Mouse (Mus musculus) embryo, embryonic 10 days (tissue): Measurements from ENCODE around the gene Pdk2.

Experiments
- DNase-seq: peaks from one replicate; pipeline ENCODE4 v3.0.0-alpha.2; 2015; ENCODE audit warnings: low spot score

Pdk2 gene

GRCm38 (mm10) chr11:95070140-95071107 lies 29.3 kb upstream of the Pdk2 start:
- peak; percentile 20 for DNase-seq

- no peak for DNase-seq
Measured at GRCm38 (mm10) chr11:95069226-95069957, 28.2 kb upstream of the Pdk2 start.

GRCm38 (mm10) chr11:95056768-95057501 lies 15.8 kb upstream of the Pdk2 start:
- DNase-seq, result peak; percentile 33

GRCm38 (mm10) chr11:95053062-95053461 lies 11.9 kb upstream of the Pdk2 start:
- no peak for DNase-seq

GRCm38 (mm10) chr11:95046980-95047680 lies 6.0 kb upstream of the Pdk2 start:
- DNase-seq, result peak; percentile 73

GRCm38 (mm10) chr11:95044185-95044870 lies 3.2 kb upstream of the Pdk2 start:
- no peak for DNase-seq

GRCm38 (mm10) chr11:95043608-95044007 lies 2.5 kb upstream of the Pdk2 start:
- DNase-seq, result no peak

GRCm38 (mm10) chr11:95043060-95043459 lies 1.9 kb upstream of the Pdk2 start:
- no peak for DNase-seq

- peak; percentile 91 for DNase-seq
Measured at GRCm38 (mm10) chr11:95042096-95042495, 942 bp upstream of the Pdk2 start.

GRCm38 (mm10) chr11:95040491-95041138 lies 539 bp downstream of the Pdk2 start:
- DNase-seq, result peak; percentile 21

- no peak for DNase-seq
Measured at GRCm38 (mm10) chr11:95039766-95040165, 1.4 kb downstream of the Pdk2 start.

- DNase-seq, result no peak
Measured at GRCm38 (mm10) chr11:95038818-95039655, 2.1 kb downstream of the Pdk2 start.

GRCm38 (mm10) chr11:95038156-95038817 lies 2.9 kb downstream of the Pdk2 start:
- no peak for DNase-seq

GRCm38 (mm10) chr11:95037306-95037705 lies 3.8 kb downstream of the Pdk2 start:
- no peak for DNase-seq

GRCm38 (mm10) chr11:95036521-95036920 lies 4.6 kb downstream of the Pdk2 start:
- no peak for DNase-seq

GRCm38 (mm10) chr11:95034902-95035301 lies 6.3 kb downstream of the Pdk2 start:
- DNase-seq, result no peak

GRCm38 (mm10) chr11:95033617-95034016 lies 7.5 kb downstream of the Pdk2 start:
- DNase-seq, result no peak

GRCm38 (mm10) chr11:95032945-95033344 lies 8.2 kb downstream of the Pdk2 start:
- no peak for DNase-seq

- DNase-seq, result no peak
Measured at GRCm38 (mm10) chr11:95027850-95028470, 13.2 kb downstream of the Pdk2 start.
